Mouse (Mus musculus) embryo, embryonic 10 days (tissue): Measurements from ENCODE around the gene Sp110.
"Not testable (repeated sequence)": the region's sequence is repeated elsewhere in the genome, so short reads cannot be mapped to it uniquely, and the experiment has no call there.

Source experiments
- DNase-seq: peaks from one replicate; pipeline ENCODE4 v3.0.0-alpha.2; 2015; ENCODE audit warnings: low spot score

The Sp110 gene

DNA sequence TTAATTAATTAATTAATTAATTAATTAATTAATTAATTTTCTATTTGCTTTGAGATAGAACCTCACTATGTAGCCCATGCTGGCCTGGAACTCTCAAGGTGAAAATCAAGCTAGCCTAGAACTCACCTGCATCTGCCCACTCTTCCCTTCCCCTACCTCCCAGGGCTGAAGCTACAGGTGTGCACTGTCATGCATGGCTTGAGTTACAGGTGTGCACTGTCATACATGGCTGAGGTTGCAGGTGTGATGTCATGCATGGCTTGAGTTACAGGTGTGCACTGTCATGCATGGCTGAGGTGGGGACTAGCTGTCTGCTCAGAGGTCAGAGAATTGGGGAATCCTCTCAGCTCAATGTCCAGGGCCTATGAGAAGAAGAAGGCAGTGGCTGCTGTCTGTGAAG, 52.2 kb downstream of the Sp110 start:
- not testable (repeated sequence) for DNase-seq

GRCm38 (mm10) chr1:85543818-85544217, 54.8 kb downstream of the Sp110 start:
- not testable (repeated sequence) for DNase-seq

DNA sequence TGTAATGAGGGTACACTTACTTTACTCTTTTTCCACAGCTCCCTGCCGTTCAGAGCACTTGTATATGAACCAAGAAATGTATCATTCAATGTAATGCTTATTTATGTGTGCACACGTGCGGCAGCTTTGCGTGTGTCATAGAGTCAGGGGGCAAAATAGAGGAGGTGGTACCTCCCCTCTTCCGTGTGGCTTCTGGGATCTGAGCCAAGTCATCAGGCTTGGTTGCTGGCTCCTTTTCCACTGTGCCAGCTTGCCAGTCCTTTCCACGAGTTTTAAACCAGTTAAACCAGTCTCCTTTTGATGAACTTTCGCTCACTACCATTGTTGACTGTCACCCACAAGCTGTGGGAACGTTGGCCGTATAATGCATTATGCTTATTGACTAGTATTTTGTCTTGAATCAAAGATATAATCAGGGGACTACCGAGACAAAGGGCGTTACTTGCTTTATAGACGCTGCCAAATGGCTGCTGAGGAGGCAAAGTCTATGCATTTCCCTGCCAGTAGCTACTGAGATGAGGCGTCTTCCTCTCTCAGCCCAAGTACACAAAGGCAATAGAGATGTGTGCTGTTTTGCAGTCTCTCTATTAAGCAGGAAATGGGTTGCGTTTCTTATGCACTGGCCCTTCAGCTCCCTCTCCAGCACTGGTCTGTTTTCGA, 70.0 kb downstream of the Sp110 start:
- DNase-seq, result not testable (repeated sequence)
